Mouse (Mus musculus) midbrain, embryonic 15.5 days (tissue): ENCODE data around the gene Poldip3. TPM values are rescaled to one million over a fixed set of nuclear protein-coding genes. Genes with fewer than 3 reads are reported as not detected.

Source experiments
- ATAC-seq: fragments of 200-750 bp; cut with Nextera tagmentation; replicated peaks from 2 replicates; pipeline ENCODE4 v1.8.0; 2017; ENCODE audit warnings: moderate TSS enrichment
- H3K27ac ChIP-seq: fragments of 300-500 bp; sonication (generic); 2 replicates; pipeline ENCODE4 v1.5.1; 2015; ENCODE audit warnings: mild to moderate bottlenecking, inconsistent platforms
- H3K27me3 ChIP-seq: fragments of 300-500 bp; sonication (generic); replicated peaks from 2 replicates; pipeline ENCODE4 v1.6.1; 2015; ENCODE audit warnings: inconsistent platforms
- H3K36me3 ChIP-seq: fragments of 300-500 bp; sonication (generic); replicated peaks from 2 replicates; pipeline ENCODE4 v1.6.1; 2015; ENCODE audit warnings: inconsistent platforms
- H3K4me1 ChIP-seq: fragments of 300-500 bp; sonication (generic); 2 replicates; pipeline ENCODE4 v1.6.1; 2015; ENCODE audit warnings: inconsistent platforms
- H3K4me2 ChIP-seq: fragments of 300-500 bp; sonication (generic); 2 replicates; pipeline ENCODE4 v1.6.1; 2015; ENCODE audit warnings: inconsistent platforms, mild to moderate bottlenecking, moderate library complexity
- H3K4me3 ChIP-seq: fragments of 300-500 bp; sonication (generic); 2 replicates; pipeline ENCODE4 v1.5.1; 2015; ENCODE audit warnings: mild to moderate bottlenecking, inconsistent platforms
- H3K9ac ChIP-seq: fragments of 300-500 bp; sonication (generic); 2 replicates; pipeline ENCODE4 v1.6.1; 2015; ENCODE audit warnings: mild to moderate bottlenecking, inconsistent platforms
- H3K9me3 ChIP-seq: fragments of 300-500 bp; sonication (generic); 2 replicates; pipeline ENCODE4 v1.6.1; 2016; ENCODE audit warnings: inconsistent platforms
- WGBS: fragments of 180-500 bp; shearing (Covaris S2); methylation state at CpG from one replicate; pipeline ENCODE4 v1.1.7; 2015; ENCODE audit warnings: mixed read lengths; 5-methylcytosine and 5-hydroxymethylcytosine counted together
- polyA plus RNA-seq: library from polyadenylated mRNA; unstranded; fragments of >200 nt; fragmentation: Nextera tagmentation; extraction: Ambion mirVana; gene quantifications from 2 replicates; pipeline ENCODE4 v1.2.1, GENCODE M21; 2015

Gene Poldip3
- polyA plus RNA-seq, 1 experiment from 2014 or later, result 158 TPM

DNA sequence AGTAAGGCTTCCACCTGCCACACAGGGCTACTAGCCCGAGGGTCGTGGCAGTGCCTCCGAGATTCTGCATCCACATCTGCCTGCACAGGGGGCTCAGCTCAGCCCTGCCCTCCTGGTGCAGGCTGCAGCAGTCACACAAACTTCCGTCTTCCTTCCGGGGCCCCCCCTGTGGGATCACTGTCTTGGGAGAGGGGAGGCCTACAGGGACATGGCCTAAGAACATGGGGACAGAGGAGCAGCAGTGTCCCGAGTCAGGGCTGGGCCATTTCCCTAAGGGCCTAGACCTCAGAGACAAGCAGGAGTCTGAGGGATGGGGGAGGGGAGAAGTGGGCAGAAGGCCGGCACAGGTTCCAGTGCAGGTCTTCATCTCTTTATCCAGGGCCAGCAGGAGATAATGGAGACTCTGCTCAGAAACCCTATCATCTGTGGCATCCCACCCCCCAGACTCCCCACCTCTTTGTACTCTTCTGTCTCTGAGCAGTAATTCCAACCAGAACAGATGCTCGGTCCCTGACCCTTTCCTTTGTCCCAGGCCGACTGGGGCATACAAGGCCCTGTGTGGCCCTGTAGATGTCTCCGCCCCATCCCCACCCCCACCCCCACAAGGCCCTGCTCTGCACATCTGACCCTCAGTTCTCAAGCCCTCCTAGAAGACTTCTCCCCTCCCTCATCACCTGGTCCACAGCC lies 12.0 kb upstream of the Poldip3 start:
- Histone ChIP-seq H3K36me3 (peaks cover 35% of the 10 kb centered on the region; the same call in 1 of the 2 replicates), H3K9ac (no peak overlapping the region), H3K9me3 (no peaks in the 10 kb centered on the region), H3K27me3 (no peaks in the 10 kb centered on the region), H3K4me3 (no peak overlapping the region), H3K4me2 (no peak overlapping the region), H3K4me1 (no peaks in the 10 kb centered on the region), H3K27ac (no peak overlapping the region)
- ATAC-seq, result no peak
- WGBS, result 28% methylated on average over 10 of the region's 10 CpGs

DNA sequence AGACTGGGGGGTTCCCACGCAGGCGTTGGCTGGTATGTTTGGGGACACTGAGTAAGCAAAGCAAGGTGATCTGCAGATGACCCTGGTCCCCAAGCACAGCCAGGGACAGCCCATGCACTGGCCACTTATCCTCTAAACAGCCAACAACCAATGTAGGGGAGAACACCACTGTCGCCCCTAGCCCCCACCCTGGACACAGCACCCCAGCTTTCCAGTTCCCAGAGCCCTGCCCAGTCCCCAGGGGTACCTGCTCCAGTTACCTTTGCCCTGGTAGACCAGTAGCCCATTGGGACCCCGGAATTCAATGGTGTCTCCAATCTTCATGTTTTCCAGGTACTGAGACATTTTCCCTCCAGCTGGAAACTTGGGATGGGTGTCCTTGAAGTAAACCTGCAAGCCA lies 11.4 kb upstream of the Poldip3 start:
- H3K27ac ChIP-seq, result no peak overlapping the region
- no peak for ATAC-seq
- H3K9ac ChIP-seq, result no peak overlapping the region
- no peaks in the 10 kb centered on the region for H3K4me1 ChIP-seq
- no peak overlapping the region for H3K4me2 ChIP-seq
- H3K9me3 ChIP-seq, result no peaks in the 10 kb centered on the region
- peaks cover 35% of the 10 kb centered on the region; the same call in 1 of the 2 replicates for H3K36me3 ChIP-seq
- 88% methylated on average over 4 of the region's 4 CpGs for WGBS
- H3K27me3 ChIP-seq, result no peaks in the 10 kb centered on the region
- no peak overlapping the region for H3K4me3 ChIP-seq

DNA sequence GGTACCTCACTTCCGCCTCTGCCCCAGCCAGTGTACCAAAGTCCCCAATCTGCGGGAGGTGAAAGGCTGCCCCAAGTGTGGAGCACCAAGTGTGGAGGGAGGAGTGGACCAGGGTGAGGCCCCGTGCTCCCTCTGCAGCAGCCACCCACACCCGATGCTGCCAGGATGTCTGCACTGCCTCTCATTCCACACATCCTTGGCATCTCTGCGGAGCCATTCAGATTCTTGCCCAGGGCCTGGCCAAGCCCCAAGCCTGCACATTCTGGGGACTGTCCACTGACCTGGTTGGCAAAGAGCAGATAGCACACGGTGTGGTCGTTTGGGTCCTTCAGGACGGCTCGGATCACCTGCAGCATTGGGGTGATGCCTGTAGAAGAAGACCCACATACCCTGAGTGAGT lies 10.6 kb upstream of the Poldip3 start:
- Histone ChIP-seq H3K27me3 (no peaks in the 10 kb centered on the region), H3K4me2 (no peak overlapping the region), H3K27ac (no peak overlapping the region), H3K9ac (no peak overlapping the region), H3K4me1 (no peaks in the 10 kb centered on the region), H3K4me3 (no peak overlapping the region), H3K36me3 (peaks cover 33% of the 10 kb centered on the region; the same call in 1 of the 2 replicates), H3K9me3 (no peaks in the 10 kb centered on the region)
- ATAC-seq, result no peak
- WGBS, result 97% methylated on average over 9 of the region's 9 CpGs

DNA sequence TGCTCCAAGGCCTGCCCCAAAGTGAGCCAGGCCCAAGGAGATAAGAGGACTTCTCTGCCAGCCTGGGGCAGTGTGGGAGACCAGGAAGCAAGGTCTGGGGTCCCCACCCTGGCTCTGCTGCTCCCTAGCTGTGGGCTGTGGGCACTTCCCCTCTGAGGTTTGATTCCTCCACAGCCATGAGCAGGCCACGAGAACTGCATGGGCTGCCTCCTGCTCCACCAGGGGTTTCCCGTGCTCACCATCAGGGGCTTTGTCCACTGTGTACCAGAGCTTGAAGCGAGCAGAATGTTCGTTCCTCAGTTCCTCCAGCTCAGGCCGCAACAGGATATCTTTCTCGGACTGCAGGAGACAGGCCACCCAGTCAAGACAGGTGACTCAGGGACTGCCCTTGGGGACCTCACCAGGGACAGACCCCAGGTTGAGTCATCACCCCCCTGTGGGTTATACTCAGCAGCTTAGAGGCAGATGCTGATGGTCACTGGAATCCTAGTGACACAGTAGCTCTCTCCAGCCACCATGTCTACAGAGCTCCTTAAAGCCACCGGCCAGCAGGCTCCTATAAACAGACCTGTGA lies 9.5 kb upstream of the Poldip3 start:
- H3K27me3 ChIP-seq, result no peaks in the 10 kb centered on the region
- no peak for ATAC-seq
- WGBS, result 90% methylated on average over 7 of the region's 7 CpGs

DNA sequence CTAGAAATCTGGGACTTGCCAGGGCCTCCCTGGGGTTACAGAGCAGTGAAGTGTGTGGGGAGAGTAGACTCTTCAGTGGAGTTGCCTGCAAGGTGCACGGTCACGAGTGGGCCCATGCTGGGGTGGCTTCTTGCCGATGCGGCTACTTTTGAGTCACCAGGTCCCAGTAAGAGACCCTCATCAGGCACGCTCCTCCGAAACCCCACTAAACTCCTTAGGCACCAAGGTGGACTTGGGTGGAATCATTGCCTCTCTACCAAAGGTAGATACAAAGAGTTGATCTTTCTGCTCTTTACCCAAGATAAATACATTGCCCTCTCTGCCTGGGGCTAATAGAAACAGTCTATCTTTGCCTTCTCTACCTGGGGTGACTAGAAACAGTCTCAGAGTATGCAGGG lies 8.5 kb upstream of the Poldip3 start:
- 95% methylated on average over 6 of the region's 6 CpGs for WGBS
- peaks cover 33% of the 10 kb centered on the region; the same call in 1 of the 2 replicates for H3K36me3 ChIP-seq

More for the DNA sequence above, 9.5 kb upstream of the Poldip3 start:
- Histone ChIP-seq H3K4me1 (no peaks in the 10 kb centered on the region), H3K4me2 (no peak overlapping the region), H3K27ac (no peak overlapping the region), H3K9ac (no peak overlapping the region), H3K36me3 (peaks cover 31% of the 10 kb centered on the region; the same call in 1 of the 2 replicates), H3K4me3 (no peak overlapping the region), H3K9me3 (no peaks in the 10 kb centered on the region)

DNA sequence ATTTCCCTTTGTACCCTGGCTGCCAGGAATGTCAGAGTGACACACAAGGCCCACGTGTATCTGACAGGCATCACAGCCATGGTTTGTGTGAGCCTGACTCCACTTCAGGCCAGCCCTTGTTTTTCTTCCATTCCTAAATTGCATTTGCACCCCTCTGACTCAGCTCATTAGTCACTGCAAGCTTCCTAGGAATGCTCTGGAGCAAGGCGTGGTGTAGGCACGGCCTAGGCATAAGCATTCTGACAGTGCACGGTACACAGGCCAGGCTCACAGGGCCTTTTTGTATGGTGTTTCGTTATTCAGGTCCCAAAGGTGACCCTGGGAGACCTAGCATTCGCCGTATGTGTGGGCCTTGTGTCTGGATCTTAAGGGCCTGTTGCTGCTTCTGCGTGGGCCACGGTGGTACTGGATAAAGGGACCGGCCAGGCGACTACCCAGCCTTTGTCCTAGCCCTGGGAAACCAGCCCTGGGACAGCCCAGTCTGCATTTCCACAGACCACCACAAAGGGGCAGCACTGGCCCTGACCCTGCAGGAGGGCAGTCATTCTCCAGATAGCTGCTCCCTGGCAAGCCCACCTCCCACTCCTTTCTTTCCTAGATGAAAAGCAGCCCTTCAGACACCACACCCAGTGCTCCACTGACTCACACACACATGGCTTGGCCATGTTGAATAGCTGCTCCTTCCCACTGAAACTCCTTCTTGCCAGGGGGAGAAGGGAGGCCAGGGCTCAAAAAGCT lies 7.9 kb upstream of the Poldip3 start:
- Histone ChIP-seq H3K9me3 (no peaks in the 10 kb centered on the region), H3K4me1 (no peaks in the 10 kb centered on the region), H3K4me2 (no peak overlapping the region), H3K4me3 (no peak overlapping the region), H3K27me3 (no peaks in the 10 kb centered on the region), H3K9ac (no peak overlapping the region), H3K36me3 (peaks cover 33% of the 10 kb centered on the region; the same call in 1 of the 2 replicates), H3K27ac (no peak overlapping the region)
- WGBS, result 74% methylated on average over 11 of the region's 11 CpGs
- no peak for ATAC-seq

More for the DNA sequence above, 8.5 kb upstream of the Poldip3 start:
- no peak overlapping the region for H3K4me3 ChIP-seq
- ATAC-seq, result no peak
- H3K27ac ChIP-seq, result no peak overlapping the region
- H3K27me3 ChIP-seq, result no peaks in the 10 kb centered on the region
- H3K4me2 ChIP-seq, result no peak overlapping the region
- H3K9ac ChIP-seq, result no peak overlapping the region
- H3K4me1 ChIP-seq, result no peaks in the 10 kb centered on the region
- no peaks in the 10 kb centered on the region for H3K9me3 ChIP-seq

DNA sequence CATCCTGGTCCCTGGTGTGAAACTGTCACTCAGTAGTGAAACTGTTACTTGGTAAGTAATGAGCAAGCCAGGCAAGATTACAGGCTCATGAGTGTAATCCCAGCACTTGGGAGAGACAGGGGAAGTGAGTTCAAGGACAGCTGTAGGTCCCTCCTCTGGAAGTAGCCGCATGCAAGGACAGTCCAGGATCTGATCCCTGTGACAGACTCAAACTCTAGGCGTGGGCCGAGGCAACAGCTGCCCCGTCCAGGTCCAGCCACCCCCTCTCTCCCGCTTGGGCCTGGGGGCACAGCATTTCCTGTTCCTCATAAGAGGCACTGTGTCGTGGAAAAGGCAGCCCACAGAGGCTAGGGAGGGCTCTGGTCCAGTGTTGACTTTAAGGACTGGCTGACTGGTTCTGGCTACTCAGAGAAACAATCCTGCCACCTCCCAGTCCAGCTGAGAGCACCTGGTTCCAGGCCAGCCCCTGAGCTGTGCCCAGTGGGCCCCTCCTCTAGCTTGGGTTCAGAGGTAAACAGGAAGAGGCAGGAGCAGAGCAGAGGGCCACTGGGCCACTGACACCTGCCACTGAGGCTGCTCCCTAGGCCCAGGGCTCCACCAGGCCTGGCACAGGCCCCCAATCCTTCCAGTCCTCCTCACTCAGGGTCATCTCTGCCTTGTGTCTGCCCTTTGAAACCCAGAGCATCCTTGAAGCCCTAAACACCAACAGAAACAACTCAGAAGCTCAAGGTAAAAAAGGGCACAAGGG lies 6.7 kb upstream of the Poldip3 start:
- no peak overlapping the region for H3K4me3 ChIP-seq

DNA sequence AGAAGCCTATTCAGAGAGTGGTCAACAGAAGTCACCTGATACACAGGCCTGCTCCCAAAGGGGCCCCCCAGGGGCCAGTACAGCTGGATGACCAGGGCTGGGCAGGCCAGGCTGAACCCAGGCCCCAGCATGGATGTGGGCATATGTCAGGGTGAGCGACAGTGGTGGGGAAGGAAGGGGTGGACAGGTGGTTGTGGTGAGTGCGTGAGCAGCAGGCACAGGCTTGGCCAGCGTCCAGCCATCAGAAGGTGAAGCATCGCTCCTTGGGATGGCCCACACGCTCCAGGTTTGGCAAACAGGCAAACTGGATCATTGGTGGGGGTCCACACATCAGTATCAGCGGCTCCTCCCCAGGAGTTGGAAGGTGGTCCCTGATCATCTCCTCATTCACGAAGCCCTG lies 5.1 kb upstream of the Poldip3 start:
- Histone ChIP-seq H3K36me3 (peaks cover 23% of the 10 kb centered on the region; the same call in 1 of the 2 replicates), H3K9me3 (no peaks in the 10 kb centered on the region), H3K9ac (no peak overlapping the region), H3K27me3 (no peaks in the 10 kb centered on the region), H3K27ac (no peak overlapping the region), H3K4me1 (0 out of 2 replicates have a peak, but pooled peaks cover 3% of the 10 kb centered on the region), H3K4me3 (no peak overlapping the region), H3K4me2 (no peak overlapping the region)
- no peak for ATAC-seq
- 96% methylated on average over 7 of the region's 7 CpGs for WGBS

More for the DNA sequence above, 6.7 kb upstream of the Poldip3 start:
- Histone ChIP-seq H3K4me1 (no peaks in the 10 kb centered on the region), H3K9me3 (no peaks in the 10 kb centered on the region), H3K27ac (no peak overlapping the region), H3K9ac (no peak overlapping the region), H3K4me2 (no peak overlapping the region), H3K27me3 (no peaks in the 10 kb centered on the region), H3K36me3 (peaks cover 33% of the 10 kb centered on the region; the same call in 1 of the 2 replicates)
- ATAC-seq, result no peak
- WGBS, result 88% methylated on average over 6 of the region's 6 CpGs

DNA sequence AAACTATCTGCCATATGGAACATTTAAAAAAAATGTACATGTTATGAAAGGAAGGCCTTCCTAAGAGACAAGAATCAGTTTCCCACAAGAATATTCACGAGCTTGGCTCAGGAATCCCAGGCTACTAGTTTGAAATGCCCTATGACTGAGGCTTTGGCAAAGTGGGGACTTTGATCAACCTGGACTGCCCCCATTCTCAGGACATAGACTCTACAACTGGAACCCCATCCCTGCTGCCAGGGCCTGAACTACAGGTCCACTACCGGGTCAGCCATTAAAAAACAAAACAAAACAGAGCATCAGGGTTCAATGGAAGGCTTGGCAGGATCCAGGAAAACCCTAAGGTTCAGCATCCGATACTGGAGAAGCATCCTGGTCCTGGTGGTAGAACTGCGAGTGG lies 1.5 kb upstream of the Poldip3 start:
- 0 out of 2 replicates have a peak overlapping the region, but pooled peaks have one; percentile 8 for H3K27ac ChIP-seq
- H3K4me2 ChIP-seq, result no peak overlapping the region
- 0 out of 2 replicates have a peak, but pooled peaks cover 2% of the 10 kb centered on the region for H3K36me3 ChIP-seq
- no peak overlapping the region for H3K4me3 ChIP-seq
- ATAC-seq, result no peak
- H3K9me3 ChIP-seq, result no peaks in the 10 kb centered on the region
- peaks cover 17% of the 10 kb centered on the region for H3K4me1 ChIP-seq
- no peak overlapping the region for H3K9ac ChIP-seq
- no peaks in the 10 kb centered on the region for H3K27me3 ChIP-seq
- WGBS, result 89% methylated on average over 4 of the region's 4 CpGs

DNA sequence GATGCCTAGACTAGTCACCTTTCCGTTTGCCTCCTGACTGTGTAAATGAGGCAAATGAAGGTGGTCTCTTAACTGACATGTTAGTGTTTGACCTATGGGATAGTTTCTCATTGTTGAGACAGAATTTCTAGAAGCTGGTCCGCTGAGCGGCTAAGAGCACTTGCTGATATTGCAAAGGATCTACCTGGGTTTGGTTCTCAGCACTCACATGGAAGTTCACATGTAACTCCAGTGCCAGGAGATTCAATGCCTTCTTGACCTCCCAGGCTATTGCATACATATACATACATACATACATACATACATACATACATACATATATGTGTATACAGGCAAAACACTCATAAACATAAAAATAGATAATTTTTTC lies 874 bp upstream of the Poldip3 start:
- ATAC-seq, result no peak
- Histone ChIP-seq H3K9me3 (no peaks in the 10 kb centered on the region), H3K4me1 (peaks cover 17% of the 10 kb centered on the region), H3K36me3 (0 out of 2 replicates have a peak, but pooled peaks cover 2% of the 10 kb centered on the region), H3K27me3 (no peaks in the 10 kb centered on the region), H3K9ac (peak overlapping the region; percentile 96), H3K27ac (peak overlapping the region; percentile 99), H3K4me2 (peak overlapping the region; percentile 46), H3K4me3 (peak overlapping the region; percentile 86)
- WGBS, result 19% methylated on average over 3 of the region's 3 CpGs

DNA sequence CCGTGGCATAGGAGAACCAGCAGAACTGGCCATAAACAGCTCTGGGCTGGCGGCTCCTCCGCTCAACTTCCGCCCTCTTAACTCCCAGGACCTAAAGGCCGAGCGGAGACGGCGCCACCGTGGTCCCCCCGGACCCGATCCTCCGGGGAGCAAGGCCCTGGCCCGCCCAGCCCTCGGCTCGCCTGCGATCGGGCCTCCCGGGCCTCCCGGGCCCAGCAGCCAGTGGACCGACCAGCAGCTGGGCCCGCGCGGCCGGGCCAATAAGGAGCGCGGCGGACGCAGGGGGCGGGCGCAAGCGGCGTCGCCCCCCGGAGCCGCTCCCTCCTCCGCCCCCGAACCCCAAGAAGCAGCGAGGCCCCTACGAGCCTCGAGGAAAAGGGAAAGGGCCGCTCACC lies 386 bp downstream of the Poldip3 start:
- H3K4me3 ChIP-seq, result peak overlapping the region; percentile 86
- ATAC-seq, result peak; percentile 74
- H3K4me2 ChIP-seq, result peak overlapping the region; percentile 88
- peak overlapping the region; percentile 96 for H3K9ac ChIP-seq
- peaks cover 20% of the 10 kb centered on the region for H3K4me1 ChIP-seq
- H3K27ac ChIP-seq, result peak overlapping the region; percentile 99
- H3K9me3 ChIP-seq, result no peaks in the 10 kb centered on the region
- H3K36me3 ChIP-seq, result 0 out of 2 replicates have a peak, but pooled peaks cover 2% of the 10 kb centered on the region
- H3K27me3 ChIP-seq, result no peaks in the 10 kb centered on the region
- under 1% methylated on average over 40 of the region's 41 CpGs for WGBS

DNA sequence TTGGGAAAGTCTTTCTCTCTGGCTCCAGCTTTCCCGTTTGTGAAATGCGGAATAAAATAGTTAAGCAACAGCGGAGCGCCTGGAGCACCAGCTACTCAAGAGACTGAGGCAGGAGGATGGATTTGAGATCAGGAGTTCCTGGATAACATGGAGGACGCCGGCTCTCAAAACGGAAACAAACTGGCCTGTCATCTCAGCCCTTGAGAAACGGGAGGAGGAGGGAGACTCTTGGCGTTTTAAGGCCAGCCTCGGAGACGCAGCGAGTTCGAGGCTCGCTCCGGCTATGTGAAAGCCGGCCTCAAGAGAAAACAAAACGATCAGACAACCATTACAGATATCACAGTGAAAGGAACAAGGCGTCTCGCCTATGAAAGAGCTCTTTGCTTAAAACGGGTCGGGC lies 789 bp downstream of the Poldip3 start:
- peak overlapping the region; percentile 86 for H3K4me3 ChIP-seq
- H3K9ac ChIP-seq, result peak overlapping the region; percentile 96
- peaks cover 22% of the 10 kb centered on the region for H3K4me1 ChIP-seq
- H3K27ac ChIP-seq, result peak overlapping the region; percentile 99
- H3K27me3 ChIP-seq, result no peaks in the 10 kb centered on the region
- H3K9me3 ChIP-seq, result no peaks in the 10 kb centered on the region
- peak overlapping the region; percentile 88 for H3K4me2 ChIP-seq
- WGBS, result 4% methylated on average over 21 of the region's 21 CpGs
- H3K36me3 ChIP-seq, result no peaks in the 10 kb centered on the region
- no peak for ATAC-seq
